Mouse (Mus musculus) liver, postnatal 0 days (tissue): Measurements from ENCODE around the gene Tnip1.

Experiments
- CTCF ChIP-seq: sonication (generic); IDR thresholded peaks from 2 replicates; pipeline ENCODE4 v1.5.1; 2016; ENCODE audit warnings: antibody characterized with exemption, low read depth
- EP300 ChIP-seq: IDR thresholded peaks from 2 replicates; pipeline ENCODE4 v1.6.1; 2016; ENCODE audit warnings: antibody characterized with exemption, low read depth, mild to moderate bottlenecking

- TF ChIP-seq CTCF (no peak), EP300 (no peak)
Measured at GRCm38 (mm10) chr11:54965234-54965633, 2.5 kb upstream of the Tnip1 start.
